23 mouse cellular contexts compared by ENCODE assay signal in genomic region chr15:42246812-42247211, GRCm38 (mm10).
"Had no signal": no experiment of that assay in that cellular context is flagged by ENCODE, and none has a peak within 500 bp of the region (broad histone marks: within the 10 kb centered on the region; RNA-seq: fewer than 3 reads in every experiment).

No protein-coding gene starts in this region.

- H3K4me2 ChIP-seq: limb, embryonic 13.5 days; liver, embryonic 12.5 days; liver, embryonic 15.5 days; lung, embryonic 15.5 days; midbrain, embryonic 13.5 days; neural tube, embryonic 13.5 days had no signal

- H3K9me3 ChIP-seq: limb, embryonic 10.5 days; liver, embryonic 12.5 days; liver, embryonic 15.5 days; lung, embryonic 15.5 days; midbrain, embryonic 13.5 days had no signal

- H3K36me3 ChIP-seq: limb, embryonic 10.5 days; limb, embryonic 13.5 days; liver, embryonic 12.5 days; liver, embryonic 15.5 days; lung, embryonic 15.5 days; midbrain, embryonic 10.5 days; midbrain, embryonic 13.5 days; neural tube, embryonic 13.5 days had no signal

- H3K27me3 ChIP-seq: limb, embryonic 13.5 days; liver, embryonic 12.5 days; liver, embryonic 15.5 days; lung, embryonic 15.5 days; megakaryocyte, embryonic 14.5 days; midbrain, embryonic 13.5 days; neural tube, embryonic 13.5 days had no signal

- H3K4me3 ChIP-seq: limb, embryonic 10.5 days; limb, embryonic 13.5 days; liver, embryonic 12.5 days; liver, embryonic 15.5 days; lung, embryonic 15.5 days; megakaryocyte, embryonic 14.5 days; midbrain, embryonic 10.5 days; midbrain, embryonic 13.5 days; myocyte; neural tube, embryonic 13.5 days had no signal

- DNase-seq: kidney, adult 18-20 months; kidney, adult 9 months; kidney, postnatal 14 days; kidney, postnatal 4 days; liver; lung, adult 18-20 months; lung, postnatal 10 days; lung, postnatal 36 days; retina, postnatal 1 day; thymus, adult 2 months; thymus, postnatal 14 days; thymus, postnatal 4 days had no signal

- H3K27ac ChIP-seq: limb, embryonic 10.5 days; limb, embryonic 13.5 days; liver, embryonic 12.5 days; liver, embryonic 15.5 days; lung, embryonic 15.5 days; midbrain, embryonic 10.5 days; midbrain, embryonic 13.5 days; neural tube, embryonic 13.5 days had no signal

- H3K9ac ChIP-seq: limb, embryonic 13.5 days; liver, embryonic 12.5 days; liver, embryonic 15.5 days; lung, embryonic 15.5 days; midbrain, embryonic 13.5 days; neural tube, embryonic 13.5 days had no signal

- H3K4me1 ChIP-seq: limb, embryonic 10.5 days; limb, embryonic 13.5 days; liver, embryonic 12.5 days; liver, embryonic 15.5 days; lung, embryonic 15.5 days; midbrain, embryonic 10.5 days; midbrain, embryonic 13.5 days; neural tube, embryonic 13.5 days had no signal

- ATAC-seq: liver, embryonic 12.5 days; midbrain, embryonic 13.5 days; midbrain, embryonic 16.5 days had no signal
